Mouse (Mus musculus) myocyte (in vitro differentiated cells): ENCODE measurements at regions not wholly inside any gene's neighbourhood (a gene's known extent, or its start where the extent isn't known, plus 50 kb on each side); places are given as distances from the start of the nearest gene placed in this dataset.

Experiments used
- H3K27me3 ChIP-seq: one replicate; pipeline ENCODE4 v1.6.1; 2011; ENCODE audit not compliant: control insufficient read depth, insufficient read depth, insufficient read length
- H3K36me3 ChIP-seq: one replicate; pipeline ENCODE4 v1.6.1; 2011; ENCODE audit not compliant: control insufficient read depth, insufficient read depth
- H3K4me2 ChIP-seq: one replicate; pipeline ENCODE4 v1.6.1; 2011; ENCODE audit warnings: low read depth, control low read depth
- H3K4me3 ChIP-seq: one replicate; pipeline ENCODE4 v1.5.1; 2011; ENCODE audit warnings: mild to moderate bottlenecking, control low read depth, moderate library complexity
- H3K79me2 ChIP-seq: one replicate; pipeline ENCODE4 v1.6.1; 2011; ENCODE audit not compliant: control insufficient read depth, insufficient read depth
- H3ac ChIP-seq: one replicate; pipeline ENCODE4 v1.6.1; 2011; ENCODE audit not compliant: control insufficient read depth, insufficient read length
- CEBPB ChIP-seq: IDR thresholded peaks from 2 replicates; pipeline ENCODE4 v1.6.1; 2011; ENCODE audit warnings: mild to moderate bottlenecking, moderate library complexity; ENCODE audit not compliant: poor library complexity, insufficient read depth, severe bottlenecking
- E2F4 ChIP-seq: IDR thresholded peaks from one replicate; pipeline ENCODE4 v1.6.1; 2011; ENCODE audit warnings: mild to moderate bottlenecking, control low read depth, moderate library complexity; ENCODE audit not compliant: insufficient read depth
- MAX ChIP-seq: IDR thresholded peaks from one replicate; pipeline ENCODE4 v1.6.1; 2011; ENCODE audit warnings: low read depth, mild to moderate bottlenecking, control low read depth
- MYOD1 ChIP-seq, 3 experiments: IDR thresholded peaks; one replicate each; pipeline ENCODE4 v1.6.1; 2011; ENCODE audit warnings: control low read depth in 2 of 3, low read depth in 2 of 3, mild to moderate bottlenecking in 2 of 3, moderate library complexity in 1 of 3; ENCODE audit not compliant: insufficient read length in 2 of 3, control insufficient read depth in 1 of 3
- MYOG ChIP-seq, 3 experiments: IDR thresholded peaks; one replicate each; pipeline ENCODE4 v1.6.1; 2011; ENCODE audit warnings: control low read depth in 2 of 3, low read depth in 2 of 3, mild to moderate bottlenecking in 2 of 3; ENCODE audit not compliant: insufficient read length in 2 of 3, control insufficient read depth in 1 of 3, insufficient read depth in 1 of 3
- POLR2A ChIP-seq: IDR thresholded peaks from one replicate; pipeline ENCODE4 v1.6.1; 2011; ENCODE audit warnings: low read depth, mild to moderate bottlenecking, control low read depth, moderate library complexity; ENCODE audit not compliant: insufficient read length
- POLR2AphosphoS2 ChIP-seq: IDR thresholded peaks from one replicate; pipeline ENCODE4 v1.6.1; 2011; ENCODE audit warnings: low read depth, control low read depth; ENCODE audit not compliant: insufficient read length
- REST ChIP-seq: IDR thresholded peaks from one replicate; pipeline ENCODE4 v1.6.1; 2011; ENCODE audit warnings: mild to moderate bottlenecking, control low read depth, moderate library complexity; ENCODE audit not compliant: insufficient read depth, insufficient read length
- SRF ChIP-seq: IDR thresholded peaks from one replicate; pipeline ENCODE4 v1.6.1; 2011; ENCODE audit warnings: low read depth; ENCODE audit not compliant: control insufficient read depth, insufficient read length
- TCF12 ChIP-seq: IDR thresholded peaks from one replicate; pipeline ENCODE4 v1.6.1; 2011; ENCODE audit warnings: mild to moderate bottlenecking, control low read depth; ENCODE audit not compliant: poor library complexity, insufficient read depth, severe bottlenecking
- TCF3 ChIP-seq: IDR thresholded peaks from one replicate; pipeline ENCODE4 v1.6.1; 2011; ENCODE audit warnings: low read depth, control low read depth; ENCODE audit not compliant: insufficient read length
- USF1 ChIP-seq: IDR thresholded peaks from one replicate; pipeline ENCODE4 v1.6.1; 2011; ENCODE audit warnings: low read depth, mild to moderate bottlenecking, control low read depth, moderate library complexity

DNA sequence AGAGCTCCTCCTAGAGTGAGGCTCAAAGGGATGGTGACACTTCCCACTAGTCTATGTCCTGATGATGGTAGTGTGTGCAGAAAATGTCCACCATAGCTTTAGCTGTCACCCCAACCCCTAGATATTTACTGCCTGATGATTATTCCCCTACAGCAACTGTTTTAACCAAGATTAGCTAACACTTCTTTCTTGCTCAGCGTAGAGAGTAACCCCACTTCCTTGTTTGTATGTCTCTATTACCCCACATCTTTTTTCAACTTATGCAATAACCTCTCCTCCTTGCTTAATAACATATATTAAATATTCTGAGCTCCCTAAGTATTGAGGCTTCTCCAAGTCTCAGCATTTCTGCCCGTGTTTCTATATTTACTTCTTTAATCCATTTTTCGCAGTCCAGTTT, 404.2 kb upstream of the Cntn3 start:
- Histone ChIP-seq H3K4me2 (no peak overlapping the region), H3K4me3 (no peak overlapping the region), H3K36me3 (no peaks in the 10 kb centered on the region), H3ac (no peak overlapping the region), H3K79me2 (no peaks in the 10 kb centered on the region), H3K27me3 (no peaks in the 10 kb centered on the region)
- TF ChIP-seq POLR2A (no peak), MYOD1 (IDR thresholded peaks at IDR 0.05; ENCODE audit: control insufficient read depth in 1 of 3, insufficient read length in 2 of 3, low read depth in 2 of 3) (no peak), REST (no peak)

- TF ChIP-seq MAX (no peak), REST (no peak)
- H3K27me3 ChIP-seq = no peaks in the 10 kb centered on the region
- H3K4me3 ChIP-seq = no peak overlapping the region
- no peak overlapping the region for H3ac ChIP-seq
- no peak overlapping the region for H3K4me2 ChIP-seq
- no peaks in the 10 kb centered on the region for H3K36me3 ChIP-seq
- no peaks in the 10 kb centered on the region for H3K79me2 ChIP-seq
These were observed 450.4 kb upstream of the Cntn3 start for GRCm38 (mm10) chr6:103023326-103023725.

DNA sequence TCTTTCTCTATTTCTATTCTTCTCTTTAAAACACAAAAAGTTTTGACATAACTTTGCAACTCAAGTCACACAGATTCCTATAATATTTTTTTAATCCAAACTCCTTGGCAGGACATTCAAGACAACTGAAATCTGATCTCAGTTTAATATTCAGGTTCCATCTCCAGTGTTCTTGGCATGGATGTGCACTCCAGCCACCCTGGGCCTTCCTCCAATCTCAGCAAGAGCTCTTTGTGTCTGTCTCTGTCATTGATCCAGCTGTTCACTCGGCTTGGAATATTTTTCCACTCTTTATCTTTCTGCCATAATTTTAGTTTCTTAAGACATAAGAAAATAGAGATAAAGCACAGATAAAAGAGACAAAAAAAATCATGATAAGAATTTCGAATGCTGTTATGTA, 451.1 kb upstream of the Cntn3 start:
- Histone ChIP-seq H3K4me3 (no peak overlapping the region), H3K79me2 (no peaks in the 10 kb centered on the region), H3ac (no peak overlapping the region), H3K27me3 (no peaks in the 10 kb centered on the region), H3K4me2 (no peak overlapping the region), H3K36me3 (no peaks in the 10 kb centered on the region)
- TF ChIP-seq USF1 = no peak
- no peak for TF ChIP-seq SRF
- TF ChIP-seq REST = no peak
- TF ChIP-seq TCF12 = no peak
- TF ChIP-seq MAX = no peak
- no peak for TF ChIP-seq POLR2AphosphoS2
- no peak for TF ChIP-seq MYOG (IDR thresholded peaks at IDR 0.05; ENCODE audit: control insufficient read depth in 1 of 3, insufficient read depth in 1 of 3, insufficient read length in 2 of 3, low read depth in 2 of 3)
- no peak for TF ChIP-seq MYOD1 (IDR thresholded peaks at IDR 0.05; ENCODE audit: control insufficient read depth in 1 of 3, insufficient read length in 2 of 3, low read depth in 2 of 3)

DNA sequence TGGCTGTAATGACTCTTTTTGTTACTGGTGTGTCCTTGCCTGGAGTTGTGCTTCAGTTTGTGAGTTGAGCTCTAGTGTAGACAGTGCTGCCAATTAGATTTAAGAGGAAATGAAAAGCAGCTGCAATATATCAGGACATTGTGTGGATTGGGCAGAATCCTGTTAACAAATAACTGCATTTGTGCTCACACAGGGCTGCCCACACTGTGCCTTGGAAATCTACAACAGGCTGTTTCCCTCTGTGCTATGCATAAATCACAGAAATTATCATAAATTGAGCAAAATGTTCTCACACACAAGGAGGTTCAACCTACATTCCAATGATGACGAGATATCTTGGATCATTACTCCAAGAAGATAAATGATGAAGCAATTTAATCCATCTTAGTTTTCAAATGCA, 455.2 kb upstream of the Cntn3 start:
- no peaks in the 10 kb centered on the region for H3K79me2 ChIP-seq
- TF ChIP-seq REST (no peak), MYOD1 (IDR thresholded peaks at IDR 0.05; ENCODE audit: control insufficient read depth in 1 of 3, insufficient read length in 2 of 3, low read depth in 2 of 3) (no peak), MYOG (IDR thresholded peaks at IDR 0.05; ENCODE audit: control insufficient read depth in 1 of 3, insufficient read depth in 1 of 3, insufficient read length in 2 of 3, low read depth in 2 of 3) (no peak), MAX (no peak), TCF3 (no peak), POLR2A (no peak), TCF12 (no peak), POLR2AphosphoS2 (no peak), E2F4 (no peak), CEBPB (no peak), USF1 (no peak), SRF (no peak)
- H3ac ChIP-seq = no peak overlapping the region
- H3K4me3 ChIP-seq = no peak overlapping the region
- no peaks in the 10 kb centered on the region for H3K27me3 ChIP-seq
- no peaks in the 10 kb centered on the region for H3K36me3 ChIP-seq
- H3K4me2 ChIP-seq = no peak overlapping the region

DNA sequence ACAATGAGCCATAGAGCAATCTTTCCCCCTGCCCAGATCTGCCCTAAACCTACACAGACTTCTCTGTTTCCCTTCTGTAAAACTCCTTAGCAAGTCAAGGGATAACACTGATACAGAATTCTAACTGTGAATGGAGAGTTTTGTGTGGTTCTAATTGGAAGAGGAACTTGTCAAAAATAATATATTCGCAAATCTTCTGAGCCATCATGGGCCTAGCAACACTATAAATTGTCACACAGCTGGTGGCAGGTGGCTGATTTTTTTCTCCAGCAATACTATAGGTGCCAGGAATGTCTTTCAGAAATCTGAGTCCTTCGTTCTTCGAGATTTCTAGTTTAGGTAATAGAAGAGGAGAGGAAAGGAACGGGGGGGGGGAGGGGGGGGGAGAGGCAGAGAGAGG, 460.5 kb upstream of the Cntn3 start:
- TF ChIP-seq TCF12 (no peak), USF1 (no peak), E2F4 (no peak), MAX (no peak), POLR2AphosphoS2 (no peak), MYOD1 (IDR thresholded peaks at IDR 0.05; ENCODE audit: control insufficient read depth in 1 of 3, insufficient read length in 2 of 3, low read depth in 2 of 3) (no peak), SRF (no peak), TCF3 (no peak), CEBPB (no peak), POLR2A (no peak), REST (no peak), MYOG (IDR thresholded peaks at IDR 0.05; ENCODE audit: control insufficient read depth in 1 of 3, insufficient read depth in 1 of 3, insufficient read length in 2 of 3, low read depth in 2 of 3) (no peak)
- Histone ChIP-seq H3K4me3 (no peak overlapping the region), H3K36me3 (no peaks in the 10 kb centered on the region), H3K79me2 (no peaks in the 10 kb centered on the region), H3K4me2 (no peak overlapping the region), H3ac (no peak overlapping the region), H3K27me3 (no peaks in the 10 kb centered on the region)
